Mouse (Mus musculus) forebrain, embryonic 13.5 days (tissue): Measurements from ENCODE around the gene Nat8f6. TPM values are rescaled to one million over a fixed set of nuclear protein-coding genes. Genes with fewer than 3 reads are reported as not detected.
"Not testable (repeated sequence)": the region's sequence is repeated elsewhere in the genome, so short reads cannot be mapped to it uniquely, and the experiment has no call there.

Source experiments
- ATAC-seq: fragments of 200-750 bp; cut with Nextera tagmentation; 2 replicates; pipeline ENCODE4 v1.8.0; 2017
- H3K27ac ChIP-seq: fragments of 300-500 bp; sonication (generic); 2 replicates; pipeline ENCODE4 v1.5.1; 2015; ENCODE audit warnings: inconsistent platforms, mild to moderate bottlenecking, moderate library complexity
- H3K27me3 ChIP-seq: fragments of 300-500 bp; sonication (generic); 2 replicates; pipeline ENCODE4 v1.6.1; 2015; ENCODE audit warnings: mild to moderate bottlenecking, inconsistent platforms
- H3K36me3 ChIP-seq: fragments of 300-500 bp; sonication (generic); 2 replicates; pipeline ENCODE4 v1.6.1; 2015; ENCODE audit warnings: mild to moderate bottlenecking, inconsistent platforms; ENCODE audit not compliant: poor library complexity, severe bottlenecking
- H3K4me1 ChIP-seq: fragments of 300-500 bp; sonication (generic); 2 replicates; pipeline ENCODE4 v1.6.1; 2015; ENCODE audit warnings: inconsistent platforms
- H3K4me2 ChIP-seq: fragments of 300-500 bp; sonication (generic); 2 replicates; pipeline ENCODE4 v1.6.1; 2015; ENCODE audit warnings: inconsistent platforms, mild to moderate bottlenecking, moderate library complexity
- H3K4me3 ChIP-seq: fragments of 300-500 bp; sonication (generic); 2 replicates; pipeline ENCODE4 v1.5.1; 2015; ENCODE audit warnings: mild to moderate bottlenecking, inconsistent platforms
- H3K9ac ChIP-seq: fragments of 300-500 bp; sonication (generic); 2 replicates; pipeline ENCODE4 v1.6.1; 2015; ENCODE audit warnings: mild to moderate bottlenecking, inconsistent platforms
- H3K9me3 ChIP-seq: fragments of 300-500 bp; sonication (generic); replicated peaks from 2 replicates; pipeline ENCODE4 v1.6.1; 2016; ENCODE audit warnings: inconsistent platforms
- WGBS: fragments of 180-500 bp; shearing (Covaris S2); methylation state at CpG from one replicate; pipeline ENCODE4 v1.1.7; 2015; 5-methylcytosine and 5-hydroxymethylcytosine counted together
- polyA plus RNA-seq: library from polyadenylated mRNA; unstranded; fragments of >200 nt; fragmentation: Nextera tagmentation; extraction: Ambion mirVana; gene quantifications from 2 replicates; pipeline ENCODE4 v1.2.1, GENCODE M21; 2015

The Nat8f6 gene
- polyA plus RNA-seq, 1 experiment from 2014 or later: not detected

DNA sequence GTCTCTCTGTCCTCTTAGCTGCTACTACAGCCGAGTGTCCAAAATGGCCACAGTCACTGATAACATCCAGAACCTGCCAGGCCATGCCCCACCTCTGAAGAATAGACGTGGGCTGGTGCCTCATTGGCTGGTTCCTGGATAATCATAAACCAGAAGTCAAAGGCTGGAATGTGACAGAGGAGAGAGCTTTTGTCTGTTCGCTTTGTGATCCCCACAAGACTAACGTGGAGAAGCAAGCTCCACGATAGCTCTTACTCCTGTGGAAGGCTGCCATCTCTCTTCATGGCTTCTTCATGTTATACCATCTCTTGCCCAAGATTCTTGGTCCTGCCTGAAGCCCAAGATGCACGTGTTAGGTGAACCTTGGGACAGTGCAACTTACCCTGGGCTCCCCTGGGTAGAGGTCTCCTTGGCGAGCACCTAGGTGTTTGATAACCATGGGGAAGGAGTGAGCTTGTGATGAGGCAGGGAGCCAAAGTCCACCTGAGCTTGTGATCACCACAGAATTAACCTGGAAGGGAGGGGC, 11.1 kb upstream of the Nat8f6 start, which contains the start of gene Nat8:
Gene Nat8 (minus strand): TSS at position 287 of the 526 bp plus-strand sequence.
- 84% methylated on average over 7 of the region's 7 CpGs for WGBS
- H3K4me1 ChIP-seq: no peaks in the 10 kb centered on the region
- no peak within 1 kb of the TSS for H3K4me2 ChIP-seq
- no peaks in the 10 kb centered on the region for H3K9me3 ChIP-seq
- no peak within 1 kb of the TSS for H3K27ac ChIP-seq
- H3K36me3 ChIP-seq: no peaks in the 10 kb centered on the region
- no peak for ATAC-seq
- no peak within 1 kb of the TSS for H3K9ac ChIP-seq
- no peaks in the 10 kb centered on the region for H3K27me3 ChIP-seq
- H3K4me3 ChIP-seq: no peak within 1 kb of the TSS

DNA sequence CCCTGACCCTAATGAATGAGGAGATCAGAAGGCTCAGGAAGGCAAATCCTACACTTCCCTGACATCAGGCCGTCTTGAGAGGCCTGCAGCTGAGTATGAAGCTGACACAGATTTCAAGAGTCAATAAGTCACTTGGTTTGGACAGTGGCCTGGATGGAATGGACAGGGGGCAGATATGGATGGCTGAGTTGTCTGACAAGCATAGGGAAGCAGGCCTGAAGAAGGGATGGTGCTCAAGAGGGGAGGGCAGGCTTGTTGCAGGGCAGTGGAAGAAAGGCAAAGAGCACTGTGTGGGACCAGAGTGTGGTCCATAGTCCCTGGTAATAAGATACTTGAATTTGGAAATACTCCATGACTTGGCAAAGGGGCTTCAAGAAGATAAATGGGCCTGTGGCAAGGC, 8.7 kb upstream of the Nat8f6 start:
- H3K4me2 ChIP-seq: no peak overlapping the region
- H3K27me3 ChIP-seq: no peaks in the 10 kb centered on the region
- no peaks in the 10 kb centered on the region for H3K36me3 ChIP-seq
- H3K4me3 ChIP-seq: no peak overlapping the region
- H3K9ac ChIP-seq: no peak overlapping the region
- 68% methylated on average over 1 of the region's 1 CpGs for WGBS
- no peak for ATAC-seq
- no peak overlapping the region for H3K27ac ChIP-seq
- H3K4me1 ChIP-seq: no peaks in the 10 kb centered on the region
- H3K9me3 ChIP-seq: no peaks in the 10 kb centered on the region

DNA sequence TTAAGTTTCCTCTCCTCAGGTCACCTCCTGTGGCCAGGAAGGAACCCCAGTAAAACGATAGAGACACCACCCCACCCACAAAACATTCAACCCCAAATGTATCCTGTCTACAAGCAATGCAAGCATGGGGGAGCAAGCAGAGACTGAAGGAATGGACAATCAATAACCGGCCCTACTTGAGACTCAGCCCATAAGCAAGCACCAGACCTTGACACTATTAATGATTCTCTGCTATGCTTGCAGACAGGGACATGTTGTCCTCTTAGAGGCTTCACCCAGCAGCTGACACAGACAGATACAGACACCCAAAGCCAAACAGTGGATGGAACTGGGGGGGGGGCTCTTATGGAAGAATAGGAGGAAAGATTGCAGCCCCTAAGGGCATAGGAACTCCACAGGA, 5.1 kb upstream of the Nat8f6 start:
- WGBS: 85% methylated on average over 2 of the region's 2 CpGs
- Histone ChIP-seq H3K27ac (no peak overlapping the region), H3K27me3 (no peaks in the 10 kb centered on the region), H3K4me2 (no peak overlapping the region), H3K36me3 (no peaks in the 10 kb centered on the region), H3K4me1 (no peaks in the 10 kb centered on the region), H3K9ac (no peak overlapping the region), H3K9me3 (no peaks in the 10 kb centered on the region), H3K4me3 (no peak overlapping the region)
- ATAC-seq: no peak

DNA sequence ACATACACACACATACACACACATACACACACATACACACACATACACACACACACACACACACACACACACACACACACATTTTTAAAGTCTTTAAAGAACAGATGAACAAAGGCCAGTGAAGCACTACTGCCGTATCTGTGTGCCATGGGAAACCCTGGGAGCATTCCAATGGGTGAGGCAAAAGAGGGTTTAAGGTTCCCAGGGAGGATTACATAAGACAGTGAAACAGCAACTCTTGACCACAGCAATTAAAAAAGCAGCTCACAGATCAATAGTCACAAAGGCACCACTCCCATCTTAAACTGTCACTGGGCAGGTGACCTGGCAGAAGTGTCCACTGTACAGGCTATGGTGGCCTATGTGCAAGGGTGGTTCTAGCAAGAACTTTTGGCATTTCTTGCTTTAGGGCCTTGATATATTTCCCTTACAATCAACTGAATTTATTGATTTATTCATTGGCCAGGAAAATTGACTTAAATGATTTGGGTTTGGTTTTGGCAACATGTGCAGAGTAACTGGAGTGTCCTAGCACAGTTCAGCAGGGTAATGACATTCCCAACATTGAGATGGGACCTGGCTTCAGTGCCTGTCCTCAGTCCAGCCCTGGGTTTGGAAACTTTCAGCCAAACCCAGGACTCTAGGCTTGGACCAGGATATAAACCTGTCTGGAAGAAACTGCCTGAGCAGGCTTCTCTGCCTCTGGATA, 2.8 kb upstream of the Nat8f6 start:
- 90% methylated on average over 1 of the region's 1 CpGs for WGBS

DNA sequence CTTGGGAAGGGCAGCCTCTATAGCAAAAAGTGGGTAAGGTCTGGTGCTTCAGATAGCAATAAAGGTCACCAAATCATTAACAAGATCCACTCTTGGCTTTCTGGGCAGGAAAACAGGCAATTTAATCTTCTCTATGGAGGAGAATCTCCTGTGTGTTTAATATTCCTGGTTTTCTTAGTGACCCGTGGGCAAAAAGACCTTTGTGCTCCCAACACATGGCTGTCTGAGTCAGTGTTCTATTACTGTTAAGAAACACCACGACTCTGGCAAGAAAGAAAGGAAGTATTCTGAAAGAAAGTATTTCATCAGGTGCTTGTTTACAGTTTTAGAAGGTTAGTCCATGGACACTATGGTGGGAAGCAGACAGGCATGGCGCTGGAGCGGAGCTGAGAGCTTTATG, 1.5 kb upstream of the Nat8f6 start:
- no peak overlapping the region for H3K4me3 ChIP-seq
- H3K9me3 ChIP-seq: no peaks in the 10 kb centered on the region
- H3K9ac ChIP-seq: no peak overlapping the region
- no peak overlapping the region for H3K4me2 ChIP-seq
- ATAC-seq: no peak
- H3K27ac ChIP-seq: no peak overlapping the region
- no peaks in the 10 kb centered on the region for H3K27me3 ChIP-seq
- H3K36me3 ChIP-seq: no peaks in the 10 kb centered on the region
- H3K4me1 ChIP-seq: no peaks in the 10 kb centered on the region
- WGBS: 81% methylated on average over 4 of the region's 4 CpGs

More for the DNA sequence above, 2.8 kb upstream of the Nat8f6 start:
- no peak overlapping the region for H3K4me3 ChIP-seq
- no peak overlapping the region for H3K27ac ChIP-seq
- H3K4me2 ChIP-seq: no peak overlapping the region
- H3K27me3 ChIP-seq: no peaks in the 10 kb centered on the region
- no peaks in the 10 kb centered on the region for H3K9me3 ChIP-seq
- no peak overlapping the region for H3K9ac ChIP-seq
- ATAC-seq: no peak
- H3K36me3 ChIP-seq: no peaks in the 10 kb centered on the region
- H3K4me1 ChIP-seq: no peaks in the 10 kb centered on the region

DNA sequence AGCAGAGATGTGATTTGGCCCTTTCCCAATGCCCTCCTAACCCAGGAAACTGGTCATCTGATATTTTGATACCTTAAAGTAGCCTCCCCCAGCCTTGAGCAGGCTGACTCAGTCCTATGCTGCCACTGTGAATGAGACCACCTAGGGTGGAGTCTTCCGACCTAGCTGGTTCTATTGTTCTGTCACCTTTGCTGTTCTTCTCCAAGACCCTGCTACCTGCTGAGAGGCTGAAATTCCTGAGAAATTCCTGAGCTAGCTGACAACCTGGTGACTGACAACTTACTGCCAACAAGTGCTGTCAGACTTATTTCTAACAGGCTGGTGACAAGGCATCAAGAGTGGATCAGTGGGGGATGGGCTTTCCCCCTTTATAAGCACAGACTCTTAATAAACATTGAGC, 2.4 kb downstream of the Nat8f6 start:
- Histone ChIP-seq H3K9me3 (no peaks in the 10 kb centered on the region), H3K4me3 (no peak overlapping the region), H3K9ac (no peak overlapping the region), H3K27ac (no peak overlapping the region), H3K4me1 (no peaks in the 10 kb centered on the region), H3K36me3 (no peaks in the 10 kb centered on the region), H3K27me3 (no peaks in the 10 kb centered on the region), H3K4me2 (no peak overlapping the region)
- 31% methylated on average over 1 of the region's 1 CpGs for WGBS
- no peak for ATAC-seq

DNA sequence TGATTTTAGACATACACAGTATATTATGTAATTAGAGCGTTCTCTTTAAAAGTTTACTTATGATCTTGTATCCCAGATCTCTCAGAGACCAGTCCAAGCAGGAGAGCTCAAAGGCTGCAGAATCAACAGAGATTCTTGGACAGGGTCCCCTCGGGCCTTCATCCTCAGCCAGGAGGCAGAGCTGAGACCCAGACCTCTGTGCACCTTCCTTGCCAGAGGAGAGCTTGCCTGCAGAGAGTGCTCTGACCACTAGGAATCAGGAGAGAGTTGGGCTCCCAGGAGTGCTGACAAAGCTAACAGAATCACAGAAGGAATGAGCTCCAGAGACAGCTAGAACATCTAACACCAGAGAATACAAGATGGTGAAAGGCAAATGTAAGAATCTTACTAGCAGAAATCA, 7.4 kb downstream of the Nat8f6 start:
- H3K9ac ChIP-seq: no peak overlapping the region
- no peak overlapping the region for H3K4me2 ChIP-seq
- H3K27me3 ChIP-seq: no peaks in the 10 kb centered on the region
- no peaks in the 10 kb centered on the region for H3K9me3 ChIP-seq
- H3K36me3 ChIP-seq: no peaks in the 10 kb centered on the region
- no peak overlapping the region for H3K4me3 ChIP-seq
- no peaks in the 10 kb centered on the region for H3K4me1 ChIP-seq
- 84% methylated on average over 2 of the region's 2 CpGs for WGBS
- no peak for ATAC-seq
- no peak overlapping the region for H3K27ac ChIP-seq

DNA sequence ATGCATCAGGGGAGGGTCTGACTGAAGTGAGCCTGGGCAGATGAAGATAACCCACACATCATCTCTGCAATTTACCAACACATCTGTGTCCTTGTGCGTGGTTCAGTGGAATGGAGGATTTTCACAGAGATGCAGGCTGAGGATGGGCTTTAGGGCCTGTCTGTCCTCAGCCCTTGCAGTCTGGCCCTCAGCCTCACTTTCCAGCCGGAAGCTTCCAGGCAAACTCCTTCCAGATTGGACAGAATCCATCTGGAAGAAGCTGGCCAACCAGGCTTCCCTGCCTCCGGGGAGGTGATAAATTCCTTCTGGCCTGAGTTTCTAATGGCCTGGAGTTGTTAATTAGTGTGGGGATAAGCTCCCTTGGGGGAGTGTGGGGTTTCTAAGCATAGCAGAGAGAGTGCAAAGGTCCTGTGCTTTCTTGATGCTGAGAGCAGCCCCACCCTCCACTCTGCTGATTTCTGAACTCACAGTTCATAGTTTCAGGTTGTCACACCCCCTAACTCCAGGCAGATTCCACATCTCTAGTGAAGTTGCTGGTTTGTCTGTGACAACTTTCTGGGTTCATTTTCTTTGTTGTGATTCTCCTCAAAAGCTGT, 9.7 kb downstream of the Nat8f6 start:
- not testable (repeated sequence) for H3K4me3 ChIP-seq, H3K4me1 ChIP-seq, H3K36me3 ChIP-seq, H3K9me3 ChIP-seq, H3K27me3 ChIP-seq, ATAC-seq, H3K27ac ChIP-seq, H3K4me2 ChIP-seq, H3K9ac ChIP-seq
- 74% methylated on average over 3 of the region's 3 CpGs for WGBS

DNA sequence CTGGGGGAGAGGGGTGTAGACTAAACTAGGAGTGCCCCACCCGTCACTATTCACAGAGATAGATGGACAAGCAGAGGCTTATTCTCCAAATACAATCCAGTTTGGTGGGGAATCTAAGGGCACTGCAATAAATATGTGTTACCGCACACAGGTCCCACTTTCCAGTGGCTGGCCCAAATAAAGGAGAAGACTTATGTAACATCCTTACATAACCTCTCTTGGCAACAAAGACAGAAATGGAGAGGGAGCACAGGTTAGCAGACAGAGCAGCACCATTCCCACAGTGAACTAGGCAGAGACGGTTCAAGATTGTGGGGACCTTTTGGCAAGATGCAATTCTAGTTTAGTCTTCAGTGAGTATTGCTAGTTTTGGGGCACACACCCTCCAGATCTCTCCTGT, 10.2 kb downstream of the Nat8f6 start:
- H3K4me2 ChIP-seq, H3K27me3 ChIP-seq, ATAC-seq, H3K4me1 ChIP-seq, H3K27ac ChIP-seq, H3K9me3 ChIP-seq, H3K36me3 ChIP-seq, H3K9ac ChIP-seq, H3K4me3 ChIP-seq: not testable (repeated sequence)
- 94% methylated on average over 3 of the region's 3 CpGs for WGBS

DNA sequence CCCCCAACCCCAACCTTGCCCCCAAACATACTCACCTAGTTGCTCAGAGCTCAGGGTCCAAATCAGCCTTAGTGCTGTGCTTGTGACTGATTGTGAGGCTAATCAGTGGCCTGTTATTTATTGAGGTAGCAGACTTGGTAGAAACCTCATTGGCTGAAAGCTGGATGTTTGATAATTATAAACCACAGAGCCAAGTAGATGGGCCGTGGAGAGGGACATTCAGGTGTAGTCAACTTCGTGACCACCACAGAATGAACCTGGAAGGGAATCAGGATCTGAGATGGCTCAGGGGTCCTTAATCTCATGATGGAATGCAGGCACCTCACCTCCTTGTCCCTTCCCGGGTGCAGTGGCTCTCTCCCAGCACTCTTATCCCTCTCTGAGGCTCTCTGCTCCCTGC, 11.0 kb downstream of the Nat8f6 start:
- not testable (repeated sequence) for H3K36me3 ChIP-seq, H3K9ac ChIP-seq, H3K27me3 ChIP-seq, H3K27ac ChIP-seq, H3K4me2 ChIP-seq, H3K4me1 ChIP-seq, H3K4me3 ChIP-seq, H3K9me3 ChIP-seq, ATAC-seq
- 71% methylated on average over 3 of the region's 3 CpGs for WGBS

DNA sequence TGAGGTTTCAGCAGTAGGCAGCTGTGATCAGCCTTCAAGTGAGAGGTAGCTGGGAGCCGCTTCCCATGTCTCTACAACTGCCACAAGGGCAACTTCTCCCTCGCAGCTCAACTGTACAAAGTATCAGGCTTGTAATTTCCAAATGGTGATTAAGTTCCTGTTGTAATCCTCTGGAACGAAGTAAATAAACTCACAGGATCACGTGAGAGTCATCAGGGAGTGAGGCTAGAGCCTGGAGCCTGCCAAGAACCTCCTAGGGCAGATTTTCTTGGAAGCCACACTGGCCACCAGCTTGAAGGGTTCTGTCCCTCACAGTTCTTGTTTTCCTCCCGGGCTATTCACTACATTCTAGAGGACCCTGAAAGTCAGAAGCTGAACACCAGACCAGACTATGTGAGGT, 17.6 kb downstream of the Nat8f6 start:
- H3K9me3 ChIP-seq, H3K4me3 ChIP-seq, H3K36me3 ChIP-seq, H3K9ac ChIP-seq, H3K27ac ChIP-seq, ATAC-seq, H3K4me2 ChIP-seq, H3K4me1 ChIP-seq, H3K27me3 ChIP-seq: not testable (repeated sequence)
- WGBS: 82% methylated on average over 5 of the region's 5 CpGs

DNA sequence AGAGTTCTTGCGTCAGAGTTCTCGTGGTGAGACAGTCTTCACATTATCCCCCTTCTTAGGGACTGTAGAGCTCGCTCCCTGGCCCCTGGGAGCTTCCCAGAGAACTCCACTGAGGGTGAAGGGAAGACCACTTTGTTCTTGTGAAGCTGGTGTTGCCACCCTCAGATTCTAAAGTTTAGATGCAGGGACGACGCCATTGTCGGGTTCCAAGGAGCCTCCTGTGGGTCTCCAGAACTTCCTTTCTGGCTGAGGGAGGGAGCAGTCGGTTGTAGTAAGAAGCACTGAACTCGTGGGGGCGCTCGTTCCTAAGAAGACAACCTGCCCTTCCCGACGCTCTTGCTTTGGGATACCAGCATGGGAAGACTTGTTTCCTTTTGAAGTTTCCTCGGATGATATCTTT, 55.2 kb downstream of the Nat8f6 start, which contains the start of gene Nat8f3:
Gene Nat8f3 (minus strand): TSS at position 223 of the 400 bp plus-strand sequence.
- not testable (repeated sequence) for H3K4me1 ChIP-seq, H3K27me3 ChIP-seq, H3K27ac ChIP-seq, H3K4me3 ChIP-seq, H3K36me3 ChIP-seq, ATAC-seq, H3K9me3 ChIP-seq, H3K4me2 ChIP-seq, H3K9ac ChIP-seq
- WGBS: 63% methylated on average over 13 of the region's 13 CpGs
